Comparison of ENCODE assay signal across 8 mouse cellular contexts in the genomic region with DNA sequence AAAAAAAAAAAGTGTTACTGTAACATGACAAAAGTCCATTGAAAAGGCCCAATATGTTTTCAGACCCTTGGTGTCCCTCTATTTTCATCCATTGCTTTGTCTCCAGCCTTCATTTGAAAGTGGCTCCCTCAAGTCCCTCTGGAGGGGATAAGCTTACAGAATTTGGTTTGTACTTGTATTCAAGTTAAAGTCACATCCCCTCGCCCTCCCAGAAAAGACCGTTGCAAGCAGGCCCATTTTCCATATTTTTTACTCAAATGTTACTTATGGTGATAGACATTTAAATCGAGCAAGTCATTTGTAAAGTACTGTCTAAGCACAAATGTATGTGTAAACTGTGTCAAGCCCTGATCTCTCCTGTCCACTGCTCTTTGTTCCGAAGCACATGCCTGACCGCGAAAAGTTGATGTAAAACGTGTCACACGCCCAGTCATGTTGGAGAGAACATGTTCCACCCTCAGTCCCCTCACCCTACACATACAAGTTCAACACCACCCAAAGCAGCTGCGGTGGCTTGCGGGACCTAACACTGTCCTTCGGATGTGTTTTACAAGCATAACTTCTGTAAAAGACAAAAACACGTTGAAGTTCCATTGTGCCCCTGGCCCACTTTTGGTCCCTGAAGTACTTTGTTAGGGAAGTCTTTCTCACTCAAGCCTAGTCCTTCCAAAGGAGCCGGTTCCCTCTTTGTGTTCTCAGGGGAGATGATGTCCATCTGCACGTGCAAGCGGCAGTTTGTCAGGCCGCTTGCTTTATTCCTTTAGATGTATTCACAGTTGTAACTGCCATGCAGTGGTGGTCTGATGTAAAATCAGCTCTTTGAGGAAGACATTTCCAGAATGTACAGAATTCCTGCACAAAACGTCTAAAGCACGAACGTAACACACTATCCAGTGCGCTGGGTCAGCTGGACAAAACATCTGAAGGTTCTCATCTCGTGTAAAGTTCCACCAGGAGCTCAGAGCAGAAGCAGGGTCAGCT. TPM values are rescaled to one million over a fixed set of nuclear protein-coding genes. Genes with fewer than 3 reads are reported as not detected.
DNase-seq lines count a peak whose midpoint lies in the region; ATAC-seq and TF ChIP-seq lines count a peak whose summit lies in the region.

No protein-coding gene starts in this region.

- H3K4me2 ChIP-seq in forebrain, embryonic 14.5 days (ENCODE audit: low read length): peak overlapping the region; percentile 94
- peak overlapping the region; percentile 87 for H3K4me2 ChIP-seq in limb, embryonic 11.5 days (ENCODE audit: low read depth, severe bottlenecking)
- peak overlapping the region; percentile 90 for H3K4me2 ChIP-seq in midbrain, embryonic 13.5 days (replicated peaks)

- no peak for TF ChIP-seq CTCF in MEL (IDR thresholded peaks at IDR 0.05 in 2 of 3, conservative IDR thresholded peaks at IDR 0.05 in 1 of 3; ENCODE audit: control insufficient read depth in 1 of 3, insufficient read depth in 1 of 3, low read depth in 2 of 3, low read length in 3 of 3, poor library complexity in 1 of 3, severe bottlenecking in 1 of 3)

- peaks cover 57% of the 10 kb centered on the region for H3K36me3 ChIP-seq in erythroblast, embryonic 14.5 days (ENCODE audit: control insufficient read depth)
- peaks cover 0 to 25% of the 10 kb centered on the region in 2 experiments; a peak in 2 of 4 replicates for H3K36me3 ChIP-seq in MEL (ENCODE audit: control insufficient read depth in 1 of 2, insufficient read depth in 2 of 2, low read length in 2 of 2)
- no peaks in the 10 kb centered on the region for H3K36me3 ChIP-seq in forebrain, embryonic 14.5 days (ENCODE audit: control insufficient read depth, insufficient read depth, low read length)
- no peaks in the 10 kb centered on the region for H3K36me3 ChIP-seq in limb, embryonic 11.5 days (ENCODE audit: control insufficient read depth, insufficient read depth, low read length)
- no peaks in the 10 kb centered on the region for H3K36me3 ChIP-seq in midbrain, embryonic 13.5 days

- DNase-seq in MEL (ENCODE audit: low read depth, low spot score): peak; percentile 84
- peak; percentile 49 for DNase-seq in forebrain, embryonic 14.5 days (ENCODE audit: low spot score)
- DNase-seq in limb, embryonic 11.5 days (ENCODE audit: low spot score): peak; percentile 41
- DNase-seq in thymus, postnatal 0 days (ENCODE audit: low spot score): peak; percentile 51
- no peak for DNase-seq in testis, postnatal 14 days (ENCODE audit: low spot score)

- H3K9ac ChIP-seq in MEL (ENCODE audit: control insufficient read depth, low read depth, low read length, poor library complexity, severe bottlenecking): peak overlapping the region; percentile 98
- peak overlapping the region; percentile 100 for H3K9ac ChIP-seq in forebrain, embryonic 14.5 days (ENCODE audit: low read length)
- peak overlapping the region; percentile 100 for H3K9ac ChIP-seq in limb, embryonic 11.5 days (ENCODE audit: low read length)
- H3K9ac ChIP-seq in midbrain, embryonic 13.5 days (replicated peaks): peak overlapping the region; percentile 100

- 29% methylated on average over 21 of the region's 21 CpGs for WGBS in forebrain, embryonic 14.5 days
- 64% methylated on average over 21 of the region's 21 CpGs for WGBS in limb, embryonic 11.5 days
- WGBS in midbrain, embryonic 13.5 days: 26% methylated on average over 21 of the region's 21 CpGs

- peak overlapping the region; percentile 90 for H3K4me3 ChIP-seq in erythroblast, embryonic 14.5 days (replicated peaks)
- peak overlapping the region; percentile 89 to 93 for H3K4me3 ChIP-seq in MEL (ENCODE audit: control insufficient read depth in 1 of 2, insufficient read depth in 1 of 2, low read depth in 2 of 2, low read length in 2 of 2)
- peak overlapping the region; percentile 80 for H3K4me3 ChIP-seq in forebrain, embryonic 14.5 days (ENCODE audit: low read depth, low read length)
- peak overlapping the region; percentile 89 for H3K4me3 ChIP-seq in limb, embryonic 11.5 days (ENCODE audit: low read depth, low read length)
- peak overlapping the region; percentile 82 for H3K4me3 ChIP-seq in midbrain, embryonic 13.5 days (replicated peaks)

- no peaks in the 10 kb centered on the region for H3K27me3 ChIP-seq in erythroblast, embryonic 14.5 days (ENCODE audit: control insufficient read depth)
- H3K27me3 ChIP-seq in MEL (ENCODE audit: control insufficient read depth in 1 of 2, insufficient read depth in 2 of 2, low read length in 2 of 2): no peaks in the 10 kb centered on the region
- no peaks in the 10 kb centered on the region for H3K27me3 ChIP-seq in forebrain, embryonic 14.5 days (replicated peaks; ENCODE audit: control insufficient read depth, insufficient read depth, low read length)
- H3K27me3 ChIP-seq in limb, embryonic 11.5 days (ENCODE audit: control insufficient read depth, insufficient read depth, low read length): no peaks in the 10 kb centered on the region
- H3K27me3 ChIP-seq in midbrain, embryonic 13.5 days: no peaks in the 10 kb centered on the region

- no peak for TF ChIP-seq RAD21 in MEL (IDR thresholded peaks at IDR 0.05; ENCODE audit: low read depth, low read length)

- no peaks in the 10 kb centered on the region for H3K9me3 ChIP-seq in erythroblast, embryonic 14.5 days (ENCODE audit: control insufficient read depth, low read length)
- no peaks in the 10 kb centered on the region for H3K9me3 ChIP-seq in MEL (replicated peaks; ENCODE audit: insufficient read depth, low read length)
- H3K9me3 ChIP-seq in forebrain, embryonic 14.5 days (replicated peaks; ENCODE audit: control insufficient read depth, low read length): no peaks in the 10 kb centered on the region
- no peaks in the 10 kb centered on the region for H3K9me3 ChIP-seq in limb, embryonic 11.5 days (ENCODE audit: control insufficient read depth, low read length)
- H3K9me3 ChIP-seq in midbrain, embryonic 13.5 days: no peaks in the 10 kb centered on the region

- ATAC-seq in erythroblast, adult 5-6 weeks (replicated peaks; ENCODE audit: low FRiP score, poor library complexity, severe bottlenecking): no peak
- no peak for ATAC-seq in forebrain, embryonic 14.5 days
- ATAC-seq in limb, embryonic 11.5 days (ENCODE audit: insufficient number of reproducible peaks, low FRiP score, low TSS enrichment, low read depth): no peak
- ATAC-seq in midbrain, embryonic 13.5 days: no peak

- peak; percentile 56 to 75; a peak in 3 of 4 replicates for TF ChIP-seq POLR2A in MEL (IDR thresholded peaks at IDR 0.05; ENCODE audit: control insufficient read depth in 1 of 2, insufficient read depth in 1 of 2, low read depth in 1 of 2, low read length in 2 of 2, poor library complexity in 1 of 2)

- no peak for TF ChIP-seq EP300 in MEL (IDR thresholded peaks at IDR 0.05; ENCODE audit: low read depth in 1 of 2, low read length in 2 of 2)

- H3K4me1 ChIP-seq in erythroblast, embryonic 14.5 days (ENCODE audit: control insufficient read depth): peaks cover 67% of the 10 kb centered on the region
- peaks cover 9 to 40% of the 10 kb centered on the region in 2 experiments for H3K4me1 ChIP-seq in MEL (ENCODE audit: control insufficient read depth in 1 of 2, insufficient read depth in 2 of 2, low read length in 2 of 2)
- H3K4me1 ChIP-seq in forebrain, embryonic 14.5 days (ENCODE audit: control insufficient read depth, insufficient read depth, low read length): peaks cover 19% of the 10 kb centered on the region
- peaks cover 6% of the 10 kb centered on the region; the same call in 1 of the 2 replicates for H3K4me1 ChIP-seq in limb, embryonic 11.5 days (ENCODE audit: control insufficient read depth, insufficient read depth, low read length)
- peaks cover 44% of the 10 kb centered on the region for H3K4me1 ChIP-seq in midbrain, embryonic 13.5 days (replicated peaks)

- H3K79me2 ChIP-seq in MEL (ENCODE audit: control insufficient read depth, insufficient read depth, low read length, poor library complexity): peaks cover 49% of the 10 kb centered on the region

- H3K27ac ChIP-seq in MEL (ENCODE audit: control insufficient read depth, low read depth, low read length): peak overlapping the region; percentile 96
- H3K27ac ChIP-seq in forebrain, embryonic 14.5 days (ENCODE audit: low read depth, low read length): peak overlapping the region; percentile 100
- H3K27ac ChIP-seq in limb, embryonic 11.5 days (replicated peaks; ENCODE audit: low read depth, low read length): no peak overlapping the region
- peak overlapping the region; percentile 100 for H3K27ac ChIP-seq in midbrain, embryonic 13.5 days

RNA-seq across cellular contexts. Expression of gene Zc3h4, which starts 2.5 kb away (rescaled TPM):
- polyA plus RNA-seq in erythroblast, embryonic 14.5 days (2012): 12.0 and 13.6 TPM in 2 replicates
- total RNA-seq in erythroblast, adult 5-6 weeks (2015; ENCODE audit: low replicate concordance): 37.4 and 37.7 TPM in 2 replicates
- 82.9 and 103 TPM in 2 replicates for total RNA-seq in erythroblast, adult 5-6 weeks (2017; ENCODE audit: low replicate concordance)
- 32.2 and 32.9 TPM in 2 replicates for total RNA-seq in MEL (2012; rRNA removed)
- polyA plus RNA-seq in MEL (2012; ENCODE audit: insufficient read depth in 1 of 2, insufficient read length in 2 of 2, low read depth in 1 of 2, low replicate concordance in 2 of 2, missing spikeins in 1 of 2): 10 to 100 TPM; 59.4 to 71.8 TPM
- polyA plus RNA-seq in forebrain, embryonic 14.5 days (2014; fragmentation: Nextera tagmentation; extraction: Ambion mirVana): 14.3 and 15.5 TPM in 2 replicates
- 18.6 and 20.0 TPM in 2 replicates for polyA plus RNA-seq in limb, embryonic 11.5 days (2014; fragmentation: Nextera tagmentation; extraction: Ambion mirVana)
- 18.2 and 22.1 TPM in 2 replicates for polyA plus RNA-seq in midbrain, embryonic 13.5 days (2015; fragmentation: Nextera tagmentation; extraction: Ambion mirVana)
- polyA plus RNA-seq in thymus, postnatal 0 days (2015; fragmentation: Nextera tagmentation; extraction: Ambion mirVana): 12.2 and 15.9 TPM in 2 replicates

RNA-seq across cellular contexts. Expression of gene Sae1, which starts 15.7 kb away (rescaled TPM):
- polyA plus RNA-seq in erythroblast, embryonic 14.5 days (2012): 1.8 and 2.0 TPM in 2 replicates
- total RNA-seq in erythroblast, adult 5-6 weeks (2015; ENCODE audit: low replicate concordance): 19.4 and 29.5 TPM in 2 replicates
- total RNA-seq in erythroblast, adult 5-6 weeks (2017; ENCODE audit: low replicate concordance): 61.9 and 62.0 TPM in 2 replicates
- 182 and 187 TPM in 2 replicates for total RNA-seq in MEL (2012; rRNA removed)
- 100 to 1,000 TPM in 1 of 2 experiments, not detected in 1; 287 TPM for polyA plus RNA-seq in MEL (2012; ENCODE audit: insufficient read depth in 1 of 2, insufficient read length in 2 of 2, low read depth in 1 of 2, low replicate concordance in 2 of 2, missing spikeins in 1 of 2)
- polyA plus RNA-seq in forebrain, embryonic 14.5 days (2014; fragmentation: Nextera tagmentation; extraction: Ambion mirVana): 253 and 259 TPM in 2 replicates
- polyA plus RNA-seq in limb, embryonic 11.5 days (2014; fragmentation: Nextera tagmentation; extraction: Ambion mirVana): 434 and 441 TPM in 2 replicates
- polyA plus RNA-seq in midbrain, embryonic 13.5 days (2015; fragmentation: Nextera tagmentation; extraction: Ambion mirVana): 267 and 272 TPM in 2 replicates
- 246 and 259 TPM in 2 replicates for polyA plus RNA-seq in thymus, postnatal 0 days (2015; fragmentation: Nextera tagmentation; extraction: Ambion mirVana)

RNA-seq across cellular contexts. Expression of gene Tmem160, which starts 49.3 kb away (rescaled TPM):
- polyA plus RNA-seq in erythroblast, embryonic 14.5 days (2012): 11.3 and 15.4 TPM in 2 replicates
- total RNA-seq in erythroblast, adult 5-6 weeks (2015; ENCODE audit: low replicate concordance): 8.2 TPM in 1 of 2 replicates, not detected in the other
- 4.6 and 6.1 TPM in 2 replicates for total RNA-seq in erythroblast, adult 5-6 weeks (2017; ENCODE audit: low replicate concordance)
- total RNA-seq in MEL (2012; rRNA removed): 90.1 and 90.8 TPM in 2 replicates
- polyA plus RNA-seq in MEL (2012; ENCODE audit: insufficient read depth in 1 of 2, insufficient read length in 2 of 2, low read depth in 1 of 2, low replicate concordance in 2 of 2, missing spikeins in 1 of 2): 10 to 100 TPM in 1 of 2 experiments, not detected in 1; 73.3 TPM
- polyA plus RNA-seq in forebrain, embryonic 14.5 days (2014; fragmentation: Nextera tagmentation; extraction: Ambion mirVana): 67.2 and 75.4 TPM in 2 replicates
- 62.0 and 71.4 TPM in 2 replicates for polyA plus RNA-seq in limb, embryonic 11.5 days (2014; fragmentation: Nextera tagmentation; extraction: Ambion mirVana)
- 48.1 and 59.4 TPM in 2 replicates for polyA plus RNA-seq in midbrain, embryonic 13.5 days (2015; fragmentation: Nextera tagmentation; extraction: Ambion mirVana)
- polyA plus RNA-seq in thymus, postnatal 0 days (2015; fragmentation: Nextera tagmentation; extraction: Ambion mirVana): 148 and 149 TPM in 2 replicates

Comparison
In these comparisons a context has a peak if more than half of its experiments do, and no peak if none do; other contexts are left out.
1. RNA of gene Sae1, which starts 15.7 kb away (polyA plus RNA-seq): 434 to 441 TPM in limb, embryonic 11.5 days, 287 TPM in MEL, 267 to 272 TPM in midbrain, embryonic 13.5 days, 253 to 259 TPM in forebrain, embryonic 14.5 days and 246 to 259 TPM in thymus, postnatal 0 days; 1.8 to 2.0 TPM in erythroblast, embryonic 14.5 days; every median in the first group is over 10 times any median in the second.
2. Peak in every context shown above with its lines, with median percentiles within 50 percentile points of each other: H3K4me3 ChIP-seq, H3K9ac ChIP-seq and H3K4me2 ChIP-seq.